Mouse (Mus musculus): ENCODE measurements around the gene Olfr545. TPM values are rescaled to one million over a fixed set of nuclear protein-coding genes. Genes with fewer than 3 reads are reported as not detected.
"Not testable (repeated sequence)": the region's sequence is repeated elsewhere in the genome, so short reads cannot be mapped to it uniquely, and the experiment has no call there.

Gene Olfr545
- polyA plus RNA-seq, 1 experiment: not detected

GRCm38 (mm10) chr7:102511927-102512326 lies 12.6 kb upstream of the Olfr545 start:
- no peak for TF ChIP-seq CTCF (IDR thresholded peaks at IDR 0.05; ENCODE audit: insufficient read depth, low read depth, low read length)
- no peak for TF ChIP-seq POLR2A (IDR thresholded peaks at IDR 0.05; ENCODE audit: insufficient read depth, low read depth, low read length)
- WGBS: 95% methylated on average over 10 of the region's 10 CpGs
- H3K27ac ChIP-seq (ENCODE audit: insufficient read depth, low read depth, low read length): no peak overlapping the region

GRCm38 (mm10) chr7:102509726-102510125 lies 10.4 kb upstream of the Olfr545 start:
- 74% methylated on average over 7 of the region's 7 CpGs for WGBS
- peaks cover 4% of the 10 kb centered on the region for H3K4me1 ChIP-seq (ENCODE audit: control insufficient read depth, insufficient read depth, low read length)
- no peak overlapping the region for H3K4me3 ChIP-seq (ENCODE audit: insufficient read depth, low read depth, low read length)
- no peak for TF ChIP-seq CTCF (IDR thresholded peaks at IDR 0.05; ENCODE audit: insufficient read depth, low read depth, low read length)
- TF ChIP-seq POLR2A (IDR thresholded peaks at IDR 0.05; ENCODE audit: insufficient read depth, low read depth, low read length): no peak
- H3K27ac ChIP-seq (ENCODE audit: insufficient read depth, low read depth, low read length): no peak overlapping the region

More at GRCm38 (mm10) chr7:102511927-102512326, 12.6 kb upstream of the Olfr545 start:
- peaks cover 4% of the 10 kb centered on the region for H3K4me1 ChIP-seq (ENCODE audit: control insufficient read depth, insufficient read depth, low read length)
- no peak overlapping the region for H3K4me3 ChIP-seq (ENCODE audit: insufficient read depth, low read depth, low read length)

GRCm38 (mm10) chr7:102508666-102509065 lies 9.3 kb upstream of the Olfr545 start:
- H3K4me3 ChIP-seq (ENCODE audit: insufficient read depth, low read depth, low read length): no peak overlapping the region
- no peak for TF ChIP-seq CTCF (IDR thresholded peaks at IDR 0.05; ENCODE audit: insufficient read depth, low read depth, low read length)
- no peak for TF ChIP-seq POLR2A (IDR thresholded peaks at IDR 0.05; ENCODE audit: insufficient read depth, low read depth, low read length)
- H3K27ac ChIP-seq (ENCODE audit: insufficient read depth, low read depth, low read length): no peak overlapping the region
- peaks cover 4% of the 10 kb centered on the region for H3K4me1 ChIP-seq (ENCODE audit: control insufficient read depth, insufficient read depth, low read length)
- whole genome bisulfite sequencing: 93% methylated on average over 6 of the region's 6 CpGs

- TF ChIP-seq CTCF (IDR thresholded peaks at IDR 0.05; ENCODE audit: insufficient read depth, low read depth, low read length): no peak
- no peak for TF ChIP-seq POLR2A (IDR thresholded peaks at IDR 0.05; ENCODE audit: insufficient read depth, low read depth, low read length)
- WGBS: 92% methylated on average over 9 of the region's 9 CpGs
Measured at GRCm38 (mm10) chr7:102508066-102508465, 8.7 kb upstream of the Olfr545 start.

GRCm38 (mm10) chr7:102506848-102507247 lies 7.5 kb upstream of the Olfr545 start:
- 46% methylated on average over 3 of the region's 3 CpGs for WGBS
- TF ChIP-seq POLR2A (IDR thresholded peaks at IDR 0.05; ENCODE audit: insufficient read depth, low read depth, low read length): no peak
- peak; percentile 59 for TF ChIP-seq CTCF (IDR thresholded peaks at IDR 0.05; ENCODE audit: insufficient read depth, low read depth, low read length)
- H3K4me1 ChIP-seq (ENCODE audit: control insufficient read depth, insufficient read depth, low read length): no peaks in the 10 kb centered on the region
- no peak overlapping the region for H3K27ac ChIP-seq (ENCODE audit: insufficient read depth, low read depth, low read length)
- H3K4me3 ChIP-seq (ENCODE audit: insufficient read depth, low read depth, low read length): no peak overlapping the region

More at GRCm38 (mm10) chr7:102508066-102508465, 8.7 kb upstream of the Olfr545 start:
- Histone ChIP-seq H3K4me3 (ENCODE audit: insufficient read depth, low read depth, low read length) (no peak overlapping the region), H3K27ac (ENCODE audit: insufficient read depth, low read depth, low read length) (no peak overlapping the region), H3K4me1 (ENCODE audit: control insufficient read depth, insufficient read depth, low read length) (peaks cover 4% of the 10 kb centered on the region)

GRCm38 (mm10) chr7:102501986-102502385 lies 2.6 kb upstream of the Olfr545 start:
- H3K27ac ChIP-seq (ENCODE audit: insufficient read depth, low read depth, low read length): no peak overlapping the region
- H3K4me1 ChIP-seq (ENCODE audit: control insufficient read depth, insufficient read depth, low read length): no peaks in the 10 kb centered on the region
- no peak overlapping the region for H3K4me3 ChIP-seq (ENCODE audit: insufficient read depth, low read depth, low read length)
- no peak for TF ChIP-seq POLR2A (IDR thresholded peaks at IDR 0.05; ENCODE audit: insufficient read depth, low read depth, low read length)
- no peak for TF ChIP-seq CTCF (IDR thresholded peaks at IDR 0.05; ENCODE audit: insufficient read depth, low read depth, low read length)
- 70% methylated on average over 5 of the region's 5 CpGs for WGBS

GRCm38 (mm10) chr7:102494416-102494815 lies 5.0 kb downstream of the Olfr545 start:
- not testable (repeated sequence) for H3K4me1 ChIP-seq (ENCODE audit: control insufficient read depth, insufficient read depth, low read length); H3K4me3 ChIP-seq (ENCODE audit: insufficient read depth, low read depth, low read length); H3K27ac ChIP-seq (ENCODE audit: insufficient read depth, low read depth, low read length)
- WGBS: 55% methylated on average over 7 of the region's 7 CpGs

GRCm38 (mm10) chr7:102488161-102488560 lies 11.2 kb downstream of the Olfr545 start, which contains the start of gene Olfr544:
Gene Olfr544 (minus strand): TSS chr7:102488313.
- Histone ChIP-seq H3K4me1 (ENCODE audit: control insufficient read depth, insufficient read depth, low read length) (no peaks in the 10 kb centered on the region), H3K27ac (ENCODE audit: insufficient read depth, low read depth, low read length) (no peak within 1 kb of the TSS), H3K4me3 (ENCODE audit: insufficient read depth, low read depth, low read length) (no peak within 1 kb of the TSS)
- WGBS: 33% methylated on average over 1 of the region's 1 CpGs
- no peak for TF ChIP-seq CTCF (IDR thresholded peaks at IDR 0.05; ENCODE audit: insufficient read depth, low read depth, low read length)
- TF ChIP-seq POLR2A (IDR thresholded peaks at IDR 0.05; ENCODE audit: insufficient read depth, low read depth, low read length): no peak

GRCm38 (mm10) chr7:102486105-102486504 lies 13.3 kb downstream of the Olfr545 start:
- Histone ChIP-seq H3K27ac (ENCODE audit: insufficient read depth, low read depth, low read length) (no peak overlapping the region), H3K4me3 (ENCODE audit: insufficient read depth, low read depth, low read length) (no peak overlapping the region), H3K4me1 (ENCODE audit: control insufficient read depth, insufficient read depth, low read length) (no peaks in the 10 kb centered on the region)
- TF ChIP-seq POLR2A (IDR thresholded peaks at IDR 0.05; ENCODE audit: insufficient read depth, low read depth, low read length) (no peak), CTCF (IDR thresholded peaks at IDR 0.05; ENCODE audit: insufficient read depth, low read depth, low read length) (no peak)
- WGBS: 88% methylated on average over 1 of the region's 1 CpGs

GRCm38 (mm10) chr7:102484766-102485165 lies 14.6 kb downstream of the Olfr545 start:
- H3K4me1 ChIP-seq (ENCODE audit: control insufficient read depth, insufficient read depth, low read length); H3K4me3 ChIP-seq (ENCODE audit: insufficient read depth, low read depth, low read length); H3K27ac ChIP-seq (ENCODE audit: insufficient read depth, low read depth, low read length): not testable (repeated sequence)
- WGBS: 75% methylated on average over 8 of the region's 8 CpGs
